Mouse (Mus musculus): ENCODE measurements around the gene Tcte2. TPM values are rescaled to one million over a fixed set of nuclear protein-coding genes. Genes with fewer than 3 reads are reported as not detected.
"Not testable (repeated sequence)": the region's sequence is repeated elsewhere in the genome, so short reads cannot be mapped to it uniquely, and the experiment has no call there.

The Tcte2 gene
- total and polyA plus RNA-seq, 3 experiments = 0.16 TPM; not detected in 2

DNA sequence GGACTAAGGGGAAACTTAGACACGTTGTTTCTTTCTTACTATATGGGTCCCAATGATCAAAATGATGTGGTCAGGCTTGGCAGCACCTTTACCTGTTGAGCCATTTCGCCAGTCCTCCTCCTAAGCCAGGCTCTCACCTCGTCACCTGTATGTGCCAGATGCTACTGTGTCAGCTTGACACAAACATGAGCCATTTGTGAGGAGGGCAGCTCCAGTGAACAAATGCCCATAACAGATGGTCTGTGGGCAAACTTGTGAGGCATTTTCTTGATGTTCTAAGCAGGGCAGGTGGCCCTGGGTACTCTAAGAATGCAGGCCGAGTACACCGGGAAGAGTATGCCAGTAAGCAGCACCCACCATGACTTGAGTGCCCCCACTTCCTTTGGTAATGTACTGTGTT, 20.3 kb upstream of the Tcte2 start:
- no peak overlapping the region for H3K4me3 ChIP-seq (ENCODE audit: low read depth, low read length)
- no peak for ATAC-seq (ENCODE audit: extremely low read depth, insufficient number of reproducible peaks, low FRiP score, poor library complexity, severe bottlenecking)
- TF ChIP-seq GATA2 (IDR thresholded peaks at IDR 0.05; ENCODE audit: borderline replicate concordance, low read depth, low read length) = no peak
- TF ChIP-seq TAL1 (conservative IDR thresholded peaks at IDR 0.05; ENCODE audit: low read depth, low read length) = no peak

DNA sequence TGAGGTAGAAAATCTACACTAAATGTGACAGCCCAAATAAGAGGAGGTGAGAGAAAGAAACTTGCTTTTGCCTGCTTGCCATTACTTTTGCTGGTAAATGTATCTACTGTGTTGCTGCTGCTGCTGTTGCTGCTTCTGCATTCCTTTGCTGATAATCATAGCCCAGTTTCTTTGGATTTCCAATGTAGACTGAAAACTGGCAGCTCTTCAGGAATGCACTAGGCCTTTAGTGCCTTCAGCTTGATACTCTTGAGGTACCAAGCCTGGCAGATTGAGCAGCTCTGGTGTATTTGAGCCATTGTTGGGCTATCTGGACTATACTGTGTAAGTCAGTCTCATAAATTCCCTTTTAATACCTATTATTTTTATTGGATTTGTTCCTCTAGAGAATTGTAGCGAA, 17.2 kb upstream of the Tcte2 start:
- Histone ChIP-seq H3K9me3 (replicated peaks) (0 out of 2 replicates have a peak, but pooled peaks cover 2% of the 10 kb centered on the region), H3K4me1 (ENCODE audit: insufficient read depth, low read depth, low read length) (no peaks in the 10 kb centered on the region), H3K27me3 (ENCODE audit: insufficient read depth, low read length) (no peaks in the 10 kb centered on the region), H3K4me3 (ENCODE audit: low read depth, low read length) (no peak overlapping the region), H3K36me3 (replicated peaks) (no peaks in the 10 kb centered on the region)
- DNase-seq (ENCODE audit: low spot score) (no peak), ATAC-seq (ENCODE audit: extremely low read depth, insufficient number of reproducible peaks, low FRiP score, poor library complexity, severe bottlenecking) (no peak)
- TF ChIP-seq POLR2AphosphoS5 (IDR thresholded peaks at IDR 0.05; ENCODE audit: insufficient replicate concordance, low read depth, low read length) (no peak), GATA2 (IDR thresholded peaks at IDR 0.05; ENCODE audit: borderline replicate concordance, low read depth, low read length) (no peak), GATA1 (IDR thresholded peaks at IDR 0.05; ENCODE audit: borderline replicate concordance, low read length) (no peak), CTCF (IDR thresholded peaks at IDR 0.05; ENCODE audit: low read depth, low read length) (no peak), TAL1 (conservative IDR thresholded peaks at IDR 0.05; ENCODE audit: low read depth, low read length) (no peak)

More for the DNA sequence above, 20.3 kb upstream of the Tcte2 start:
- H3K27me3 ChIP-seq (ENCODE audit: insufficient read depth, low read length) = no peaks in the 10 kb centered on the region
- H3K4me1 ChIP-seq (ENCODE audit: insufficient read depth, low read depth, low read length) = no peaks in the 10 kb centered on the region
- no peak for DNase-seq (ENCODE audit: low spot score)
- no peaks in the 10 kb centered on the region for H3K36me3 ChIP-seq (replicated peaks)
- peaks cover 6% of the 10 kb centered on the region for H3K9me3 ChIP-seq (replicated peaks)

DNA sequence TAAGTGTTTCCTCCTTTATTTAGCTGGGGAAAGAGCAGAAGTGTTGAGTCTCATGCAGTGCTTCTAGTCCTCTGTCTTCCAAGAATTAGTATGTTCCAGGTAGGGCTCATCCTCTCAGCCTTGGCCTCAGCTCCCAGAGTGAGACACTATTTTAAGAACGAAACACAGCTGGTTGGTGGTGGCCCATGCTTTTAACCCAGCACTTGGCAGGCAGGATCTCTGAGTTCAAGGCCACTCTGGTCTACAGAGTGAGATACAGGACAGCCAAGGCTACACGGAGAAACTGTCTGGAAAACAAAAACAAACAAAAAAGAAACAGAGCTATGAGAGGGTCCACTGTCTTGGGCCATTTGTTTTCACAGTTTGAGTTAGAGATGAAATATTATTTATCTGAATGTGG, 16.1 kb upstream of the Tcte2 start:
- DNase-seq (ENCODE audit: low spot score) (no peak), ATAC-seq (ENCODE audit: extremely low read depth, insufficient number of reproducible peaks, low FRiP score, poor library complexity, severe bottlenecking) (no peak)
- no peaks in the 10 kb centered on the region for H3K27me3 ChIP-seq (ENCODE audit: insufficient read depth, low read length)
- TF ChIP-seq GATA1 (IDR thresholded peaks at IDR 0.05; ENCODE audit: borderline replicate concordance, low read length) = no peak
- TF ChIP-seq GATA2 (IDR thresholded peaks at IDR 0.05; ENCODE audit: borderline replicate concordance, low read depth, low read length) = no peak
- TF ChIP-seq POLR2AphosphoS5 (IDR thresholded peaks at IDR 0.05; ENCODE audit: insufficient replicate concordance, low read depth, low read length) = no peak
- H3K4me3 ChIP-seq (ENCODE audit: low read depth, low read length) = no peak overlapping the region
- no peaks in the 10 kb centered on the region for H3K4me1 ChIP-seq (ENCODE audit: insufficient read depth, low read depth, low read length)
- H3K36me3 ChIP-seq (replicated peaks) = no peaks in the 10 kb centered on the region
- 0 out of 2 replicates have a peak, but pooled peaks cover 2% of the 10 kb centered on the region for H3K9me3 ChIP-seq (replicated peaks)

DNA sequence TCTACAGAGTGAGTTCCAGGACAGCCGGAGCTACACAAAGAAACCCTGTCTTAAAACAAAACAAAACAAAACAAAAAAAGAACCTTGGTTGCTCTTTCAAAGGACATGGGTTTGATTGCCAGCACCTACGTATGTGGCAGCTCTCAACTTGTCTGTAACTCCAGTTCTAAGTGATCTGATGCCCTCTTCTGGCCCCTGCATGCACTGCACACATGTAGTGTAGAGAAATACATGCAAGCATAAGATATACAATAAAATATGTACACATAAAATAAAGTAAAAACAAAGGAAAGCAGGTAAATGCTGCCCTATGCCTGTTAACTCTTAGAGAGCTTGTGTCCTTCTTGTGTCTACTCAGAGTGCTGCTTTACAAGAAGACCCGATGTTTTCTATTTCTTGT, 7.6 kb upstream of the Tcte2 start:
- ATAC-seq (ENCODE audit: extremely low read depth, insufficient number of reproducible peaks, low FRiP score, poor library complexity, severe bottlenecking) (no peak), DNase-seq (ENCODE audit: low spot score) (no peak)
- no peak overlapping the region for H3K4me3 ChIP-seq (ENCODE audit: low read depth, low read length)
- H3K9me3 ChIP-seq (replicated peaks) = peaks cover 11% of the 10 kb centered on the region
- no peaks in the 10 kb centered on the region for H3K4me1 ChIP-seq (ENCODE audit: insufficient read depth, low read depth, low read length)
- H3K27me3 ChIP-seq (ENCODE audit: insufficient read depth, low read length) = no peaks in the 10 kb centered on the region
- no peak for TF ChIP-seq GATA1 (IDR thresholded peaks at IDR 0.05; ENCODE audit: borderline replicate concordance, low read length)
- TF ChIP-seq TAL1 (conservative IDR thresholded peaks at IDR 0.05; ENCODE audit: low read depth, low read length) = no peak
- no peak for TF ChIP-seq CTCF (IDR thresholded peaks at IDR 0.05; ENCODE audit: low read depth, low read length)
- no peak for TF ChIP-seq POLR2AphosphoS5 (IDR thresholded peaks at IDR 0.05; ENCODE audit: insufficient replicate concordance, low read depth, low read length)
- TF ChIP-seq GATA2 (IDR thresholded peaks at IDR 0.05; ENCODE audit: borderline replicate concordance, low read depth, low read length) = no peak
- no peaks in the 10 kb centered on the region for H3K36me3 ChIP-seq (replicated peaks)

DNA sequence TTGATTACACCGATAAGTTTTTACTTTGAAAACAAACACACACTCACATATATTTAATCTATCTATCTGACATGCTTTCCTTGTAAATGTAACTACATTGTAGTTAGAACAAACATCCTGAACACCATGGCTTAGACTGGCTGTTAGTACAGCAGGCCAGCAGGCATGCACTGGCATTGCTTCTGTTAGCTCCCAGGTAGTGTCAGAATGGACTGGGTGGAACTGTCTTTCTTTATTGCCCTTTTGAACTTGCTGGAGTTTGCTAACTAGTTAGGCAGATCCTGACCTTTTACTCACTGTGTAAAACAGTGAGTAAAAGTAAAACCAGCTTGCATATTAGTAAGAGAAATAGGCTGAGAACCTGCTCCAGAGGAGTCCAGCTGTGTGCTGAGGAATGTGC, 6.9 kb upstream of the Tcte2 start:
- no peak for ATAC-seq (ENCODE audit: extremely low read depth, insufficient number of reproducible peaks, low FRiP score, poor library complexity, severe bottlenecking)
- Histone ChIP-seq H3K27me3 (ENCODE audit: insufficient read depth, low read length) (no peaks in the 10 kb centered on the region), H3K36me3 (replicated peaks) (no peaks in the 10 kb centered on the region)

DNA sequence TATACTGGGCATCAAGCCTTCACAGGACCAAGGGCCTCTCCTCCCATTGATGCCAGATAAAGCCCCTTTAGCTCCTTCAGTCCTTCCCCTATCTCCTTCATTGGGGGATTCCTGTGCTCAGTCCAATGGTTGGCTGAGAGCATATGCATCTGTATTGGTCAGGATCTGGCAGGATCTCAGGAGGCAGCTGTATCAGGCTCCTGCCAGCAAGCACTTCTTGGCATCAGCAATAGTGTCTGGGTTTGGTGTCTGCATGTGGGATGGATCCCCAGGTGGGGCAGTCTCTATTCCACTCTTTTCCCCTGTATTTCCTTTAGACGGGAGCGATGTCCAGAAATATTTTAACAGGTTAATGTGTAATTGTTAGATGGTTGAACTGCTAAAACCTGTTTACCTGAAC, 3.3 kb upstream of the Tcte2 start:
- peaks cover 25% of the 10 kb centered on the region for H3K9me3 ChIP-seq (replicated peaks)

More for the DNA sequence above, 6.9 kb upstream of the Tcte2 start:
- Histone ChIP-seq H3K4me3 (ENCODE audit: low read depth, low read length) (no peak overlapping the region), H3K9me3 (replicated peaks) (peaks cover 11% of the 10 kb centered on the region), H3K4me1 (ENCODE audit: insufficient read depth, low read depth, low read length) (no peaks in the 10 kb centered on the region)
- TF ChIP-seq CTCF (IDR thresholded peaks at IDR 0.05; ENCODE audit: low read depth, low read length) (no peak), TAL1 (conservative IDR thresholded peaks at IDR 0.05; ENCODE audit: low read depth, low read length) (no peak), POLR2AphosphoS5 (IDR thresholded peaks at IDR 0.05; ENCODE audit: insufficient replicate concordance, low read depth, low read length) (no peak), GATA1 (IDR thresholded peaks at IDR 0.05; ENCODE audit: borderline replicate concordance, low read length) (no peak), GATA2 (IDR thresholded peaks at IDR 0.05; ENCODE audit: borderline replicate concordance, low read depth, low read length) (no peak)
- DNase-seq (ENCODE audit: low spot score) = no peak

DNA sequence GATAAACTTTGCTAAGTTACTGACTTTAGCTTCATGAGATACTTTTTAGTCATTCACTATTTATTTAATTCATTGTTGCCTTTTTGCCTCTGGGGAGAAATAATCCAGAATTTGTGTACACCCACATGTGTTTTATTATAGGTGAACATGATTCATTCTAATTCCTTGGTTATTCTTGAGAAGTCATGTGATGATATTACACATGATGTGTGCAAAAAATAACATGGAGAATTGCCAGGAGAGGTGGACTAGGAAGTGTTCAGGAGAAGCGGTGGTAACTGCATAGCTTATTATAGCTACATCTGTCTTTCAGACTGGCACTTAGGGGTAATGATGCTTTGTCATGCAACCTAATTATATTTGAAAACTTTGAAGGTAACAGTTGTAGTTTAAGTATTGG, 2.2 kb upstream of the Tcte2 start:
- Histone ChIP-seq H3K36me3 (replicated peaks) (no peaks in the 10 kb centered on the region), H3K4me3 (ENCODE audit: low read depth, low read length) (no peak overlapping the region), H3K4me1 (ENCODE audit: insufficient read depth, low read depth, low read length) (no peaks in the 10 kb centered on the region), H3K27me3 (ENCODE audit: insufficient read depth, low read length) (no peaks in the 10 kb centered on the region; the same call in 1 of the 2 replicates), H3K9me3 (replicated peaks) (peaks cover 35% of the 10 kb centered on the region)
- ATAC-seq (ENCODE audit: extremely low read depth, insufficient number of reproducible peaks, low FRiP score, poor library complexity, severe bottlenecking) = no peak
- no peak for DNase-seq (ENCODE audit: low spot score)
- TF ChIP-seq CTCF (IDR thresholded peaks at IDR 0.05; ENCODE audit: low read depth, low read length) (no peak), TAL1 (conservative IDR thresholded peaks at IDR 0.05; ENCODE audit: low read depth, low read length) (no peak), GATA2 (IDR thresholded peaks at IDR 0.05; ENCODE audit: borderline replicate concordance, low read depth, low read length) (no peak), GATA1 (IDR thresholded peaks at IDR 0.05; ENCODE audit: borderline replicate concordance, low read length) (no peak), POLR2AphosphoS5 (IDR thresholded peaks at IDR 0.05; ENCODE audit: insufficient replicate concordance, low read depth, low read length) (no peak)

More for the DNA sequence above, 3.3 kb upstream of the Tcte2 start:
- not testable (repeated sequence) for H3K4me3 ChIP-seq (ENCODE audit: low read depth, low read length); ATAC-seq (ENCODE audit: extremely low read depth, insufficient number of reproducible peaks, low FRiP score, poor library complexity, severe bottlenecking); DNase-seq (ENCODE audit: low spot score); H3K27me3 ChIP-seq (ENCODE audit: insufficient read depth, low read length); H3K4me1 ChIP-seq (ENCODE audit: insufficient read depth, low read depth, low read length); H3K36me3 ChIP-seq (replicated peaks)

All from G1E (cell line).